Mouse (Mus musculus): ENCODE results near the gene Pou2f2. TPM values are rescaled to one million over a fixed set of nuclear protein-coding genes. Genes with fewer than 3 reads are reported as not detected.
"Not testable (repeated sequence)": the region's sequence is repeated elsewhere in the genome, so short reads cannot be mapped to it uniquely, and the experiment has no call there.

The Pou2f2 gene
- polyA plus RNA-seq, 1 experiment from 2014 or later: 13.6 TPM

DNA sequence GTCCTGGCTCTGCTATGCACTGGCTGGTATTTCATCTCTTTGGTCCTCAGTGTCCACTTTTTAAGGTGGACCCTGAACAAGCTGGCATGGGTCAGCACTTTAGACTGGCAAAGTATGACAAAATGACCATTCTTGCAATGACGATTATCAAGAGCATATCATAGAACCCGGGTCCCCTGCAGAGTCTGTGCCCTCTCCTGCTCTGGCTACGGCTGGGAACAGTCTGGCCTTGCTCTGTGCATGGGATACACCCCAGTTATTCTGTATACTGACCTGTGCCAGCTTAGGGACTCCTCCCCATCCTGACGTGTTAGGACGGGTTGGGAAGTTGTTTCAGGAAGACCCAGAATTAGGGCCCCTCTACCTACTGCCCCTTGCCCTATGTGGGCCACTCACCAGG is 121.6 kb downstream of the Pou2f2 start:
- H3K9me3 ChIP-seq (replicated peaks): no peaks in the 10 kb centered on the region; the same call in 1 of the 2 replicates
- H3K36me3 ChIP-seq: peaks cover 98% of the 10 kb centered on the region
- no peaks in the 10 kb centered on the region for H3K4me1 ChIP-seq
- 90% methylated on average over 5 of the region's 5 CpGs for WGBS
- no peak overlapping the region for H3K27ac ChIP-seq (replicated peaks)
- no peaks in the 10 kb centered on the region for H3K27me3 ChIP-seq (ENCODE audit: low read depth, poor library complexity, severe bottlenecking)
- no peak overlapping the region for H3K4me3 ChIP-seq
- DNase-seq (ENCODE audit: low spot score): no peak

DNA sequence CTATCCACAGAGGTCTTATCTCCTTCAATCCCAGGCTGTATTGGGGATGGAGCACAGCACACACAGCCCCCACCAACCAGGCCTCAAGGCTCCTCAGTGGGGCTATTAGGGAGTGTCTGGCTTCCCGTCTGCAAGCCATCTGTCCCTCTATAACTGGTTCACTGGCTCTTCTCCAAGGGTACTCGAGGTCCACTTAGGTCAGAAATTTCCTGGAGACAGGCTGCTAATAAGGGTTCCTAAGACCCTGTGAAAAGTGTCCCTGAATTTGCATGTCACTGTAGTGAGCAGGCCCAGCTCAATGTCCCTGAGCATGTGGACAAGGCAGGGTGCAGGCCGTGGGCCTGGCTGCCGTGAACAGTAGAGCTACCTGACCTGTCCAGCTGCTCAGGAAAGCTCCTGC is 122.6 kb downstream of the Pou2f2 start:
- DNase-seq (ENCODE audit: low spot score): no peak
- 83% methylated on average over 4 of the region's 4 CpGs for WGBS
- H3K36me3 ChIP-seq: peaks cover 98% of the 10 kb centered on the region

DNA sequence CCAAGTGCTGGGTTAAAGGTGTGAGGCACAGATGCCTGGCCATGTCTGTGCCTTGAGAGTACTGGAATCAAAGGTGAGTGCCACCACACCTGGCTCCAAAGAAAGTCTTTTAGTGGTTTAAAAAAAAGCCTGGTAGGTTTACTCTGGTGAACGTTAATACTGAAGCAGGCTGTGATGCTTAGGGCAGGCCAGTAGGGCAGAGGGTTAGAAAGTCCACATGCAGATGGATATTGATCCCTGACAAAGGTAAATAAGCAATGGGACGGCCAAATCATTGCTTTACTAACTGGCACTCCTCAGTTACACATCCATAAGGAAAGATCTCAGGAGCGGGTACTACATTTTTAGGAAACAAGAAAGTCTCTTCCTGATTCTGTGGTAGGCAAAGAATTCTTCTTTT is 126.9 kb downstream of the Pou2f2 start:
- Histone ChIP-seq H3K9me3 (replicated peaks) (no peaks in the 10 kb centered on the region; the same call in 1 of the 2 replicates), H3K27ac (replicated peaks) (no peak overlapping the region), H3K36me3 (peaks cover 100% of the 10 kb centered on the region), H3K4me3 (no peak overlapping the region), H3K4me1 (no peaks in the 10 kb centered on the region), H3K27me3 (ENCODE audit: low read depth, poor library complexity, severe bottlenecking) (no peaks in the 10 kb centered on the region)
- DNase-seq (ENCODE audit: low spot score): no peak
- 88% methylated on average over 3 of the region's 3 CpGs for WGBS

More for the DNA sequence above, 122.6 kb downstream of the Pou2f2 start:
- H3K4me3 ChIP-seq: no peak overlapping the region
- no peak overlapping the region for H3K27ac ChIP-seq (replicated peaks)
- no peaks in the 10 kb centered on the region for H3K4me1 ChIP-seq
- no peaks in the 10 kb centered on the region for H3K27me3 ChIP-seq (ENCODE audit: low read depth, poor library complexity, severe bottlenecking)
- no peaks in the 10 kb centered on the region; the same call in 1 of the 2 replicates for H3K9me3 ChIP-seq (replicated peaks)

DNA sequence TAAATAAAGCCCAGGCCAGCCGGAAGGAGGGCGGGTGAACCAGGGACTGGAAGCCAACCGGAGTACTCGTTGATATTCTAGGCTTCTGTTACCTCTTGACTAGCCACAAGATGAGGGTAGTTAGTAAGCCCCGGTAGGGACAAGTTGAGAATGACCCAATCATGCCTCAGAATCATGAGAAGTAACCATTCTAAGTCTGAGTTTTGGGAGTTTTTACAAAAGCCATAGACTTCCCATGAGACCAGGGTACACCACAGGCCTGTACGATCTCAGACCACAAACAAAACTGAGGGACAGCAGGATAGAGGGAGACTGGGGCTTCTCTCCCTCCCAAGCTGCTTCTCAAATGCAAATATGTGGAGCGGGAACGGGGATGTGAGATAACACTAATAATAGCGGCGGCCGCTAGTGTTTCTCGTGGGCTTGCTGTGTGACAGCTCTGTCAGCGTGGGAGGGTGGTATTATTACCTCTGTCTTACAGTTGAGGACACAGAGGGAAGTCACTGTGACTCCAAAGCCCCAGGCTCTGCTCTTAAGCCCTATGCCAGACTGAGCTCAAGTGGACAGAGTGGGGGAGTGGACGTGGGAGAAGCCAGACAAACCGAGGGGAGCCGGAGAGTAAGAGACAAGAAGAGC is 130.1 kb downstream of the Pou2f2 start:
- DNase-seq (ENCODE audit: low spot score): no peak
- 91% methylated on average over 16 of the region's 16 CpGs for WGBS
- H3K9me3 ChIP-seq (replicated peaks): no peaks in the 10 kb centered on the region
- H3K4me3 ChIP-seq: no peak overlapping the region
- peaks cover 99% of the 10 kb centered on the region for H3K36me3 ChIP-seq
- H3K4me1 ChIP-seq: no peaks in the 10 kb centered on the region
- no peaks in the 10 kb centered on the region for H3K27me3 ChIP-seq (ENCODE audit: low read depth, poor library complexity, severe bottlenecking)
- no peak overlapping the region for H3K27ac ChIP-seq (replicated peaks)

DNA sequence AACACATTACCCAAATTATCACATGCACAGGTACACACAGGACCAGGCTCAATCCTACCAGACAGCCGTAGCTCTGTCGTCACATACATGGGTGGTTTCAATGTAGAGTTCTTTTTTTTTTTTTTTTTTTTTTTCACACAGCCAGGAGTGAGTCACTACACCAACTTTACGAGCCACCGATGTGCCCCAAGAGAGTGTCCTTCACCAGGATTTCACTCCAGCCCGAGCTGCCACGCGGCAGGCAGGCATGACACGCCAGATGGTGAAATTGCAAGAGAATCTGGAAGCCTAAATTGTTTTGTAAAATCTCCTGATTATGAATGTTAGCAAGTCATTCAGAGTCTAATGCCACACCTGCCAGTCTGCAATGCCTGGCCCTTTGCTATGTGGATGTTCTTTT is 132.2 kb downstream of the Pou2f2 start:
- H3K27ac ChIP-seq (replicated peaks): no peak overlapping the region

DNA sequence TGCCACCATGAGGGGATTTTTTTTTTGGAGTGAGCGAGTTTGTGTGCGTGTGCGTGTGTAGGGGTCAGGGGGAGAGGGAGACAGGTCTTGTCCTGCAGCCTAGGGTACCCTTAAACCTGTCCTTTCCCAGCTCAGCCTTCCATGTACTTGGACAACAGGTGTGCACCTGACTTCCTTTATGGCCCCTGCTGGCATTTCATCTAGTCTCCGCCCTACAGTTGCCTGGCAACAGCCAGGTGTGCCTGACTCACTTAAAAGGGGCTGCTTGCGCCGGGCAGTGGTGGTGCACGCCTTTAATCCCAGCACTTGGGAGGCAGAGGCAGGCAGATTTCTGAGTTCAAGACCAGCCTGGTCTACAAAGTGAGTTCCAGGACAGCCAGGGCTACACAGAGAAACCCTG is 134.9 kb downstream of the Pou2f2 start:
- 93% methylated on average over 7 of the region's 7 CpGs for WGBS
- peaks cover 99% of the 10 kb centered on the region for H3K36me3 ChIP-seq

More for the DNA sequence above, 132.2 kb downstream of the Pou2f2 start:
- 93% methylated on average over 8 of the region's 8 CpGs for WGBS
- no peaks in the 10 kb centered on the region for H3K27me3 ChIP-seq (ENCODE audit: low read depth, poor library complexity, severe bottlenecking)
- H3K4me3 ChIP-seq: no peak overlapping the region
- H3K4me1 ChIP-seq: no peaks in the 10 kb centered on the region
- DNase-seq (ENCODE audit: low spot score): no peak
- H3K9me3 ChIP-seq (replicated peaks): no peaks in the 10 kb centered on the region
- peaks cover 99% of the 10 kb centered on the region for H3K36me3 ChIP-seq

DNA sequence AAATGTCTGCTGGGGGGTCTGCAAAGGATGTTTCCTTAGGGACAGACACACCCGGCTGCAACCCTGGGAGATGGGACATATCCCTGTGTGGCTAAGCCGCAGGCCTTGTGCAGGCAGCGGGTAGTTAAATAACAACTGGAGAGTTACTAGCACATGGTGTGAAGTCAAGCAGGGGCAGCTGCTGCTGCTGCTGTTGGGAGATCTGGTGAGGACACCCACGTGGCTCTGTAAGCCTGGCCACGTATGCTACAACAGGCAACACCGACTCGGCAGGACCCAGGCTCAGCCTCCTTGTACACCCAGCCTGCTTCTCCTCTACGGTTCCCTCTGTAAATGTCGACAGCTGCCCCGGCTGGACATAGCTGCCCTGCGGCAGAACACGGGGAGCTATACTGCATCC is 137.6 kb downstream of the Pou2f2 start:
- peaks cover 99% of the 10 kb centered on the region for H3K36me3 ChIP-seq
- no peak for DNase-seq (ENCODE audit: low spot score)
- 89% methylated on average over 12 of the region's 12 CpGs for WGBS
- no peak overlapping the region for H3K27ac ChIP-seq (replicated peaks)
- no peaks in the 10 kb centered on the region for H3K9me3 ChIP-seq (replicated peaks)
- no peaks in the 10 kb centered on the region for H3K27me3 ChIP-seq (ENCODE audit: low read depth, poor library complexity, severe bottlenecking)
- no peak overlapping the region for H3K4me3 ChIP-seq
- H3K4me1 ChIP-seq: no peaks in the 10 kb centered on the region

More for the DNA sequence above, 134.9 kb downstream of the Pou2f2 start:
- H3K4me1 ChIP-seq; H3K9me3 ChIP-seq (replicated peaks); H3K27ac ChIP-seq (replicated peaks); H3K27me3 ChIP-seq (ENCODE audit: low read depth, poor library complexity, severe bottlenecking); DNase-seq (ENCODE audit: low spot score); H3K4me3 ChIP-seq: not testable (repeated sequence)

Small RNAs within 50 kb of the gene (microRNA-seq; reads per million reads assigned to microRNA genes)
- gene Mir6537: not detected
- not detected for gene Mir7048

Other genes with a start within 250 kb of the Pou2f2 start
- 0.63 and 0.81 TPM in 2 replicates for gene Gm4881, start 235.2 kb downstream of the Pou2f2 start, polyA plus RNA-seq (2016; fragmentation: Nextera tagmentation; extraction: Ambion mirVana)
- gene Rabac1, start 207.0 kb downstream of the Pou2f2 start, polyA plus RNA-seq (2016; fragmentation: Nextera tagmentation; extraction: Ambion mirVana): 89.0 and 109 TPM in 2 replicates
- gene Atp1a3, start 173.8 kb downstream of the Pou2f2 start, polyA plus RNA-seq (2016; fragmentation: Nextera tagmentation; extraction: Ambion mirVana): 11.1 and 27.0 TPM in 2 replicates
- gene Grik5, start 107.4 kb downstream of the Pou2f2 start, polyA plus RNA-seq (2016; fragmentation: Nextera tagmentation; extraction: Ambion mirVana): 5.4 and 7.5 TPM in 2 replicates
- gene Zfp574, start 107.2 kb downstream of the Pou2f2 start, polyA plus RNA-seq (2016; fragmentation: Nextera tagmentation; extraction: Ambion mirVana): 44.4 and 45.3 TPM in 2 replicates
- gene Dedd2, start 40.9 kb upstream of the Pou2f2 start, polyA plus RNA-seq (2016; fragmentation: Nextera tagmentation; extraction: Ambion mirVana): 8.4 TPM in 2 replicates
- gene Zfp526, start 41.7 kb upstream of the Pou2f2 start, polyA plus RNA-seq (2016; fragmentation: Nextera tagmentation; extraction: Ambion mirVana): 2.7 and 2.8 TPM in 2 replicates
- gene Gsk3a, start 58.1 kb upstream of the Pou2f2 start, polyA plus RNA-seq (2016; fragmentation: Nextera tagmentation; extraction: Ambion mirVana): 9.3 and 10.5 TPM in 2 replicates
- gene Erf, start 71.0 kb upstream of the Pou2f2 start, polyA plus RNA-seq (2016; fragmentation: Nextera tagmentation; extraction: Ambion mirVana): 6.9 and 7.3 TPM in 2 replicates
- 18.5 and 21.7 TPM in 2 replicates for gene Cic, start 88.0 kb upstream of the Pou2f2 start, polyA plus RNA-seq (2016; fragmentation: Nextera tagmentation; extraction: Ambion mirVana)
- 293 and 325 TPM in 2 replicates for gene Pafah1b3, start 118.3 kb upstream of the Pou2f2 start, polyA plus RNA-seq (2016; fragmentation: Nextera tagmentation; extraction: Ambion mirVana)
- gene Prr19, start 121.7 kb upstream of the Pou2f2 start, polyA plus RNA-seq (2016; fragmentation: Nextera tagmentation; extraction: Ambion mirVana): 1.1 and 1.4 TPM in 2 replicates
- gene Tmem145, start 126.4 kb upstream of the Pou2f2 start, polyA plus RNA-seq (2016; fragmentation: Nextera tagmentation; extraction: Ambion mirVana): 2.1 and 5.1 TPM in 2 replicates
- gene Megf8, start 137.4 kb upstream of the Pou2f2 start, polyA plus RNA-seq (2016; fragmentation: Nextera tagmentation; extraction: Ambion mirVana): 13.9 and 14.9 TPM in 2 replicates
- gene Cnfn, start 190.0 kb upstream of the Pou2f2 start, polyA plus RNA-seq (2016; fragmentation: Nextera tagmentation; extraction: Ambion mirVana): not detected in 2 replicates
- 4.7 and 7.0 TPM in 2 replicates for gene Lipe, start 219.0 kb upstream of the Pou2f2 start, polyA plus RNA-seq (2016; fragmentation: Nextera tagmentation; extraction: Ambion mirVana)
- gene Cxcl17, start 233.2 kb upstream of the Pou2f2 start, polyA plus RNA-seq (2016; fragmentation: Nextera tagmentation; extraction: Ambion mirVana): 0.31 and 0.37 TPM in 2 replicates

Measured in midbrain, embryonic 10.5 days (tissue).